Mouse (Mus musculus) kidney, adult 9 months (tissue): Measurements from ENCODE around the gene Arrdc5.

Experiments
- DNase-seq: peaks from one replicate; pipeline ENCODE4 v3.0.0; 2022

Arrdc5 gene

DNA sequence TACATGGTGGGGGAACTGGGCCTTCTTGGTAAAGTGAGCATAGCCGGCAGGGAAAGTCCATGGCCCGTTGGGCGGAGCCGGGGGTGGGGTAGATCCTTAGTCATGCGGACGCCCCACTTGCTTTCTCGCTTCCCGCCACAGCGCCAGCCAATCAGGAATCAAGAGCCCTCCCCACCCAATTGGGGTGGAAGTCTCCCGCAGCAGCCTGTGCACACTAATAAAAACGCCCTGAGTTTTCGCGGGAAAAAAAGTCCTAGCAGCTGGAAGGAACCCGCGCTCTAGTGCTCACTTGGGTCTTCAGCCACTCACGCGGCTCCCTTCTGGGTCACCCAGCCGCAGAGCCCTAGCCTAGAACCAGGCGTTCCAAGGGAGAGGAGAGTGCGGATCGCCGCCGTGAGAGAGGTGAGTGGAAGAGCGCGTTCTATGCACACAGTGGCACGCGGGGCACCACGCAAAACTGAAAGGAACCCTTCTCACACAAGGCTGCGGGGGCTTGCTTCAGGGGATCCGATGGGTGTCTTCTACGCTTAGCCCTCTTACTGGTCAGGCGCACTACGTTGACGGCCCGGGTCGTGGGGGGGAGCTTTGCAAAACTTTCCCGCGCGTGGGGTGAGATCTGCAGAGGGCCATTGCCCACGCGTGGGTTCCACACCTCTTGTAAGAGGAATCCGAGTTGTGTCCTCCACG is 3.2 kb upstream of the Arrdc5 start, which contains the start of gene Uhrf1:
TSS of gene Uhrf1 (plus strand) at position 162 of the 687 bp plus-strand sequence.
- peak; percentile 76 for DNase-seq

GRCm38 (mm10) chr17:56302363-56302996 is 2.4 kb upstream of the Arrdc5 start:
- peak; percentile 39 for DNase-seq

- DNase-seq, result no peak
These were observed 1.8 kb downstream of the Arrdc5 start for GRCm38 (mm10) chr17:56298238-56298637.

DNA sequence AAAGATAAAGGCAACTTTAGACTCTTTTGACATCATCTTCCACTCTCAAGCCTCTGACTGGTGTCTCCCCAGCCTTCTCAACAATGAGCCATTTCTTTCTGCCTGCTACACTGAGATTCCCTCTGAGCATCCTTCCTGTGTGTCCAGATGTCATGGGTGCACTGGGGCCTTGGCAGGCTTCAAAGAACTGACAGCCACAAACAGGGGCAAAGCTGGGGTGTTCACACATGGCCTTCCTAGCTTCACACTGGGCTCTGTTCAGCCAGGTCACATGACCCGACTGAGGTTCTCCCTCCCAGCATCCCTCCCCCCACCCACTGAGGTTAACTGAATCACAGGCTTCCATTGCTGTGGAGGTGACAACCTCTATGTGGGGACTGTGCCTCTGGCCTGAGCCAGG is 3.9 kb downstream of the Arrdc5 start:
- DNase-seq, result no peak

GRCm38 (mm10) chr17:56294241-56294640 is 5.8 kb downstream of the Arrdc5 start:
- DNase-seq, result no peak

DNA sequence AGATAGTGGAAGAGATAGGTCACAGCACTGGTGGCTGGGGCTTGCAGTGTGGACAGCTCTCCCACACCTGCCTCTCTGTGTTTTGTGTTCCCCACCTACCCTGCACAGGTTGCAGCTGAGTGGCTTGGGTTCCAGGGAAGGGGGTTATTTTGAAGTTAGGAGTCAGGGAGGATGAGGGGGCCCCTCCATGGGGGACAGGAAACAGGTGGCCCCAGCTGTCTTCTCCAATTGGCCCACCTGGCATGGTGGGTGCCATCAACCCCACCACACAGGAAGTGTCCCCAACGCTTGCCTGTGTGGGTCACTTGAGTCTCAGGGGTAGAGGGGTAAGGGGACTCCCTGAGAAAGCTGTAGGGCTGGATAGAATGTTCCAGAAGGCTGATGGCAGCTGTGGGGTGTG is 6.8 kb downstream of the Arrdc5 start:
- no peak for DNase-seq

DNA sequence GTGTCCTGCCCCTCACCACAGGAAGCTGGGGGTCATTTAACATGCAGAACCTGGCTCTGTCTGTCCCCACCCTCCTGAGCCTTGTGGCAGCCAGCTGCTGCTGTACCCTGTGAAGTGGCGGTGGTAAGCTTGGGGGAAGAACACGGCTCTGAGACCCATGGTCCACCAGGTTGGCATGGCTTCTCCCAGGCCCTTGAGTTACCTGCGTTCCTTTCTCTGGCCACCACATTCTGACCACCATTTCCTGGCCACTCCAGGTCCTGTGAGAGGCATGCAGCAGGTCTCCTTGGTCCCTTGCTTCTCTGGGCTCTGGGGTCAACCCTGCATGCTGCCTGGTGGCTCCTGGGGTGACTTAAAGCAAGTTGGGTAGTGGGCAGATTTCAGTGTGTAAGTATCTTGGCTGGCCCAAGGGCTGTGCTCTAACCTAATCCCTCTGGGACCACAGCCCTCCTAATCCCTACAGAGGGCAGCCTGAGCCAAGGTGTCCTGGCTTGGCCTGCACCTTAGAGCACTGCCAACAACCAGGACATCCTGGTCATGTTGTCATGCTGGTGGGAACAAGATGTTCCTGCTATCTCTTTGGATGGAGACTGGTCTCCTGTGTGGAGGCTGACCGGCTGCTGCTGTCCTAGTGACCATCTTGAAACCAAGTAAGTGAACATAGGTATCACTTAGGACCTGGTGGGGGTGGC is 7.4 kb downstream of the Arrdc5 start, which contains the start of gene Plin3:
TSS of gene Plin3 (minus strand) at position 343 of the 692 bp plus-strand sequence.
- no peak for DNase-seq

DNA sequence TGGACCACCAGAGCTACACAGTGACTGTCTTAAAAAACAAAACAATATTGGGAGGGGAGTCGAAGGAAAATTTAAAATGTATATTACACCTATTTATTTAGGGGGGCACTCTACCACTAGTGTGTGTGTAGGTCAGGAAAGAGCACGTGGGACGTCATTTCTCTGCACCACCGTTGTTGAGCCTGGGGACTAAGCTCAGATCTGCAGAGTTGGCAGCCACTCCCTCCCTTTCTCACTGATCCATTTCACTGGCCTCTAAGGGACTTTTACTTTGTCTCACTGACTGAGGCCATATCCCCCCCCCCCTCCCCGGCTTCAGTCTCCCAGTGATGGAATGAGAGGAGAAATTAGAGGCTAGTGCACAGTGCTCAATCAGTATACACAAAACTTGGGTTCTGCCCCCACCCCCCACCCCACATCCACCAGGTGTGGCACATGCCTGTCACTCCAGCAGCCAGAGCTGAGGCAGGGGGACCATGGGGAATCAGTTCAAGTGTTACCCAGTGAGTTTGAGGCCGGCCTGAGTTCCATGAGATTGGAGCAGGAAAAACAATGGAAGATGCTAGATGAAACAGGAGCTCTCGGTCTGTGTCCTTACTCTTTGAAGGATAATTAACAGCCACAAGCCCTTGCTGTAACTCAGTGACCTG is 8.1 kb downstream of the Arrdc5 start:
- no peak for DNase-seq

- peak; percentile 93 for DNase-seq
These were observed 8.9 kb downstream of the Arrdc5 start for GRCm38 (mm10) chr17:56291171-56291511.

GRCm38 (mm10) chr17:56290388-56291170 is 9.5 kb downstream of the Arrdc5 start:
- peak; percentile 99 for DNase-seq

DNA sequence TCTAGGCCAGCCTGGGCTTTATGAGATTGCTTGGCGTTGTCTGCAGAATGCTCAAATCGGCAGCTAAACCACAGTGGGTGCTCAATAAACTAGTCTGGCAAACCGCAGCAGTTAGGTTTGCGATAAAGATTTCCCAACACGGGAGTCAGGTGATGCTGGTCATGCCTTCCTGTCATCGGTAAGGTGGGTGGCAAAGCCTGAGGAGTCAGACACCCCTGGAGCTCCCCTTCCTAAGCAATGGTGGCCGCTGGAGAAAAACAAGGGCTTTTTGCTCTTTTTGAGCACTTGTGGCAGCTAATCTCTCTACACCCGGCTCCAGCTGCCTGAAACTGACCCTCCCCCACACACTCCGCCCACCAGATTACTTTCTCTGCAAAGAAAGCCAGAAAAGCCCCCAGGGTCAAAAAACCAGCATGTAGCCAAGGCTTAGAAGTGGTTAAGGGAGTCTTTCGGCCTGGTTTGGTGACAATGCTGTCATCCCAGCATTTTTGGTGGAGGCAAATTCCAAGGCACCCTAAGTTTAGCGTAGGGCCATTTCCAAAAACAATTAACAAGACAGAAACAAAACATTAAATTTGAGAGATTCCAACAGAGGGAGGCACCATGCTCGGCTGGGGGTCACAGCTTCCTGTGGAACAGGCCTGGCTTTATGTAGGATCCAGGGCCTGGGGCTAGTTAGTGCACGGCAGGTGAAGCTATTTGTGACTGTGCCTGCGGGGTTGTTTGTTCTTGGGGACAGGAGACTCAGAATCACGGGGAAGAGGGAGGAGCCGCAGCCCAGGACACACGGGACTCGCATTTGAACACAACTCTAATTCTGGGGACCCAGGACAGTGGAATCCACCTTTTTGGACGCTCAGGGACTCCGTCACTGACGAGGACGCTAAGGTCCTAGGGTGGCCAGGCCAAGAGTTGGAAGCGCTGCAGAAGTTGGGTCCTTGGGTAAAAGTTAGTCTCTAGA is 10.4 kb downstream of the Arrdc5 start:
- DNase-seq, result no peak

- no peak for DNase-seq
These were observed 11.2 kb downstream of the Arrdc5 start for GRCm38 (mm10) chr17:56288866-56289265.

GRCm38 (mm10) chr17:56287830-56288229 is 12.3 kb downstream of the Arrdc5 start:
- peak; percentile 81 for DNase-seq

- DNase-seq, result no peak
These were observed 14.1 kb downstream of the Arrdc5 start for GRCm38 (mm10) chr17:56285995-56286394.

- no peak for DNase-seq
These were observed 16.8 kb downstream of the Arrdc5 start for GRCm38 (mm10) chr17:56283316-56283715.

GRCm38 (mm10) chr17:56282802-56283201 is 17.3 kb downstream of the Arrdc5 start:
- DNase-seq, result no peak

GRCm38 (mm10) chr17:56281193-56281592 is 18.9 kb downstream of the Arrdc5 start:
- no peak for DNase-seq

DNA sequence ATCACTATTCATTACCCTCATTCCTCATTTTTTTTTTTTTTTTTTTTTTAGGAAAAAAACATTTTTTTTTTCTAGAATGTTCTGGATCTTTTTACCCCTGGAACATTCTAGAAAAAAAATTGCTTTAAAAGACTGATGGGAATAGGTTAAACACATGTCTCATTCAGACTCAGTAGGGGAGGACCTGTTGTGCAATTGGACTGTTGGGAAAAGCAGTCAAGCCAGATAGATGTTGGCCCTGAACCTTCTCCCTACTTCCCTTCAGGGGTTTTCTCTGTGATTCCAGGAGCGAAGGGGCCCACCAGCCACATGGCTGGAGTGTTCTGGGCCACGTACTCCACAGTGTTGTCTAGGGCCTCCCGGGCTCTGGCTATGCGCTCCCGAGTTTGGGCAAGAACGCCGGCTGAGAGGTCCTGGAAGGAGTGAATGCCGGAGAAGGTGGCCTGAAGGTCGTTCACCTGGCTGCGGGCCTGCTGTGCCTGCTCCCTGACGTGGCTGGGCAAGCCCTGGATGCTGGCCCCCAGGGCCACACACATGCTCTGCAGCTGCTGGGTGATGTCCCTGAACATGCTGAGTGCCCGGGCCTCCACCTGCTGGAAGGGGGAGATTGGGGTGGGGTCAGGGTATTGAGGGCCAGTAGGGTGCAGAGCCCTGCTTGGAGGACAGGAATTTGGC is 20.5 kb downstream of the Arrdc5 start:
- DNase-seq, result peak; percentile 64

GRCm38 (mm10) chr17:56278340-56278739 is 21.7 kb downstream of the Arrdc5 start:
- DNase-seq, result no peak

DNA sequence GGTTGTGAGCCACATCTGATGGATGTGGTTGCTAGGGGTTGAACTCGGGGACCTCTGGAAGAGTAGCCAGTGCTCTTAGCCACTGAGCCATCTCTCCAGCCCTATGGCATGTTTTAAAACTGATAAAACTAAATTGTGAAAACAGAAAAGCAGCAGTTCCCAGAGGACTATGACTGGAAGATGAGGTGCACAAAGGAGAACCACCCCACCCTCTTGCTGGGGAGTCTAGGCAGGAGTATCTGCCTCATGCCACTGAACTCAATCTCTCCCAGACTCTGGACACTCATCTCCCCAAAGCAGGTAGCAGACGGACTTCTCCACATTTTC is 22.6 kb downstream of the Arrdc5 start:
- no peak for DNase-seq
